Mouse (Mus musculus): ENCODE measurements at regions not wholly inside any gene's neighbourhood (a gene's known extent, or its start where the extent isn't known, plus 50 kb on each side); places are given as distances from the start of the nearest gene placed in this dataset.

GRCm38 (mm10) chr1:23602710-23603291 is 158.8 kb upstream of the B3gat2 start:
- no peak for DNase-seq (ENCODE audit: low spot score in 2 of 2)

- DNase-seq (ENCODE audit: low spot score in 2 of 2): no peak
These were observed 132.2 kb upstream of the B3gat2 start for GRCm38 (mm10) chr1:23629366-23629765.

- no peak for DNase-seq (ENCODE audit: low spot score in 2 of 2)
These were observed 116.5 kb upstream of the B3gat2 start for GRCm38 (mm10) chr1:23645093-23645492.

GRCm38 (mm10) chr1:23648875-23649506 is 112.6 kb upstream of the B3gat2 start:
- DNase-seq (ENCODE audit: low spot score in 2 of 2): no peak

- peak in 1 of 2 experiments; percentile 8 for DNase-seq (ENCODE audit: low spot score in 2 of 2)
These were observed 111.7 kb upstream of the B3gat2 start for GRCm38 (mm10) chr1:23649886-23650285.

GRCm38 (mm10) chr1:23653628-23654027 is 107.9 kb upstream of the B3gat2 start:
- no peak for DNase-seq (ENCODE audit: low spot score in 2 of 2)

GRCm38 (mm10) chr1:23655768-23656167 is 105.8 kb upstream of the B3gat2 start:
- DNase-seq (ENCODE audit: low spot score in 2 of 2): no peak

GRCm38 (mm10) chr1:23656302-23656701 is 105.3 kb upstream of the B3gat2 start:
- DNase-seq (ENCODE audit: low spot score in 2 of 2): no peak

GRCm38 (mm10) chr1:23656718-23657117 is 104.8 kb upstream of the B3gat2 start:
- no peak for DNase-seq (ENCODE audit: low spot score in 2 of 2)

- no peak for DNase-seq (ENCODE audit: low spot score in 2 of 2)
These were observed 91.0 kb upstream of the B3gat2 start for GRCm38 (mm10) chr1:23670514-23670913.

- DNase-seq (ENCODE audit: low spot score in 2 of 2): no peak
These were observed 87.2 kb upstream of the B3gat2 start for GRCm38 (mm10) chr1:23674357-23674756.

- no peak for DNase-seq (ENCODE audit: low spot score in 2 of 2)
These were observed 85.3 kb upstream of the B3gat2 start for GRCm38 (mm10) chr1:23676301-23676700.

- no peak for DNase-seq (ENCODE audit: low spot score in 2 of 2)
These were observed 72.2 kb upstream of the B3gat2 start for GRCm38 (mm10) chr1:23689398-23689797.

GRCm38 (mm10) chr1:23705489-23705888 is 56.1 kb upstream of the B3gat2 start:
- peak in 1 of 2 experiments; percentile 74 for DNase-seq (ENCODE audit: low spot score in 2 of 2)

- DNase-seq (ENCODE audit: low spot score in 2 of 2): no peak
These were observed 55.1 kb upstream of the B3gat2 start for GRCm38 (mm10) chr1:23706450-23706849.
